Mouse (Mus musculus) cortical plate, adult 2 months (tissue): Measurements from ENCODE around the gene Rab37.

Experiments
- CTCF ChIP-seq: fragments of 200-500 bp; IDR thresholded peaks from 2 replicates; pipeline ENCODE4 v1.5.1; 2011; ENCODE audit warnings: mild to moderate bottlenecking, control low read depth, low read length; ENCODE audit not compliant: insufficient read depth; ENCODE audit errors: extremely low read depth
- POLR2A ChIP-seq: fragments of 200-500 bp; IDR thresholded peaks from 2 replicates; pipeline ENCODE4 v1.6.1; 2011; ENCODE audit warnings: mild to moderate bottlenecking, low read length, control low read depth; ENCODE audit not compliant: insufficient read depth; ENCODE audit errors: extremely low read depth

GRCm38 (mm10) chr11:115083376-115084139 is 7.7 kb upstream of the Rab37 start:
- TF ChIP-seq POLR2A, result no peak
- TF ChIP-seq CTCF, result peak; percentile 89
